Comparison of ENCODE assay signal across 9 mouse cellular contexts in the genomic region with DNA sequence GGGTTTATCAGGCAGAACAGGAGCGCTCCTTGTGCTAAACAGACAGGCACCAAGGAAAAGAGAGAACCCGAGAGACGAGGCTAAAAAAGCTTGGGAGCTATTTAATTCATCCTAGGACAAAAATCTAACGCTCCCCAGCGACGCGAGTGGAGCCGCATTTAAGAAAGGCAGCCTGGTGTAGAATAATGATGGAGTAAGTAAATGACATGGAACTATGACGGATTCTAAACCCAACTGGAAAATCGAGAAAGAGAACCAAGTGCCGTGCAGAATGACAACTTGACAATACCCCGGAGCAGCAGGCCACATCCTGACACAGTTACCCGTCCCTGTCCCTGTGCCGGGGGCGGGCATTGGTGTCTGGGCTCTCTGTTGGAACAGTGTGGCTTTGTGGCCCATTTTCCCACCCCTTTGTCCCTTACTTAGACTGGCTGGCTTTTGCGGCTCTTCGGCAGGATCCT.
A peak's percentile ranks its signal among the peaks of the same experiment; 100 is the strongest.
DNase-seq lines count a peak whose midpoint lies in the region; ATAC-seq lines count a peak whose summit lies in the region.
"Had no signal": no experiment of that assay in that cellular context is flagged by ENCODE, and none has a peak within 500 bp of the region (broad histone marks: within the 10 kb centered on the region; RNA-seq: fewer than 3 reads in every experiment).

No protein-coding gene starts in this region.

- H3K36me3 ChIP-seq in forebrain, embryonic 11.5 days (ENCODE audit: control insufficient read depth, insufficient read depth, low read length): no peaks in the 10 kb centered on the region

- H3K27me3 ChIP-seq in forebrain, embryonic 11.5 days (ENCODE audit: control insufficient read depth, insufficient read depth, low read length): no peaks in the 10 kb centered on the region

- peaks cover 15% of the 10 kb centered on the region for H3K4me1 ChIP-seq in forebrain, embryonic 11.5 days (replicated peaks; ENCODE audit: control insufficient read depth, insufficient read depth, low read length)

- WGBS in forebrain, embryonic 11.5 days: 33% methylated on average over 17 of the region's 17 CpGs

- 0 out of 2 replicates have a peak overlapping the region, but pooled peaks have one; percentile 4 for H3K4me3 ChIP-seq in forebrain, embryonic 11.5 days (ENCODE audit: low read depth, low read length)

- ATAC-seq in forebrain, embryonic 11.5 days (replicated peaks; ENCODE audit: low FRiP score): 0 out of 2 replicates have a peak, but pooled peaks have one; percentile 22
- no peak for ATAC-seq in monocyte, adult 5-6 weeks (replicated peaks; ENCODE audit: insufficient number of reproducible peaks, low FRiP score, low TSS enrichment, poor library complexity, severe bottlenecking)

- peak; percentile 4 for DNase-seq in cerebellum, adult 11-12 months
- no peak for DNase-seq in cerebellum, adult 11 months
- peak; percentile 18 for DNase-seq in R1 (ENCODE audit: low read depth, low spot score)
- peak; percentile 65 for DNase-seq in forebrain, embryonic 11.5 days (ENCODE audit: low spot score)
- DNase-seq in mesoderm, embryonic 11.5 days (ENCODE audit: low read depth, low spot score): peak; percentile 23
- DNase-seq in urinary bladder, postnatal 14 days (ENCODE audit: low spot score): no peak
- DNase-seq in spleen, postnatal 36 days (ENCODE audit: low spot score in 2 of 2): no peak

- no peaks in the 10 kb centered on the region for H3K9me3 ChIP-seq in forebrain, embryonic 11.5 days (ENCODE audit: control insufficient read depth, low read length)

- H3K9ac ChIP-seq in forebrain, embryonic 11.5 days (ENCODE audit: low read length): peak overlapping the region; percentile 2; the same call in 1 of the 2 replicates
- H3K9ac ChIP-seq: liver, embryonic 14.5 days had no signal

- H3K27ac ChIP-seq in forebrain, embryonic 11.5 days (ENCODE audit: low read depth, low read length): no peak overlapping the region
- H3K27ac ChIP-seq: liver, embryonic 14.5 days had no signal

- H3K4me2 ChIP-seq in forebrain, embryonic 11.5 days (ENCODE audit: low read depth, low read length, severe bottlenecking): peak overlapping the region; percentile 32

Comparison
In these comparisons a context has a peak if more than half of its experiments do, and no peak if none do; other contexts are left out.
1. DNase-seq: peak in cerebellum, adult 11-12 months (single experiment), R1 (single experiment), forebrain, embryonic 11.5 days (single experiment) and mesoderm, embryonic 11.5 days (single experiment); none in cerebellum, adult 11 months (single experiment), urinary bladder, postnatal 14 days (single experiment) and spleen, postnatal 36 days (0 of 2).